Mouse (Mus musculus) kidney, adult 8-10 months (tissue): ENCODE results near the gene Fbxl15.

ENCODE experiments used
- DNase-seq, 2 experiments: peaks; one replicate each; pipeline ENCODE4 v3.0.0; 2022

The Fbxl15 gene

DNA sequence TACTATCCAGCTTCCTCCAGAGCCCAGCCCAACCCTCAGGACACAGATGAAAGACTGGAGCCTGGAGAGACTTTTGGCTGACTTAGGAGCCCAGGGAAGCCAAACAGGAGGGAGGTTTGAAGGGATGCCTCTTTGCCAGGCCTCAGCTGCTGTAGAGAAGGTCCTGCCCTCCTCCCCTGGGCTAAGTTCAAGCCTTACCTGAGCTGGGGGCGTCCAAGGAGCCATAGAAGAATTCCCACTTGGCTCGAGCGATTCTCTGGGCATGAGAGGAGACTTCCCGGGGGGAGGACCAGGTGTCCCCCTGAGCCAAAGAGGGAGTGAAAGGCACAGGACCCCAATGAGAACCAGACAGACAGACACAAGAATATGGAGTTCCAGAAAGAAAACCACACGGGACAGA lies 4.3 kb upstream of the Fbxl15 start:
- no peak for DNase-seq

DNA sequence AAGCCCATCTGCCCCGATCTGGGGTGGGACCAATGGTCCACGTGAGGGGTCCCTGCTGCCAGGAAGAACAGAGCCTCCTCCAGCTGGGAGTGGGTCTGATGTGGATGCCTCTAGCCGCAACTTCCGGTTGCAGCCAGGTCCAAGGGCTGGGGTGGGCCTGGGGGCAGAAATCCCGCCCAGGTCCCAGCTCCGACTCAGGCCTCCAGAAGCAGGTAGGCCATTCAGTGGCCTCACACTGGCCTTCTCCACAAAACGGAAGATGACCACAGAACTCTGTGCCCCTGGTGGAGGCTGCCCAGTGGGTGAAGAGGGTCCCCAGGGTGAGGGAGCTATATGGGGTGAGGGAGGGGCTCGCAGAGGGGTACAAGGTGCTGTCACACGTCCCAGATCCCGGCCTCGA lies 3.6 kb upstream of the Fbxl15 start:
- no peak for DNase-seq

DNA sequence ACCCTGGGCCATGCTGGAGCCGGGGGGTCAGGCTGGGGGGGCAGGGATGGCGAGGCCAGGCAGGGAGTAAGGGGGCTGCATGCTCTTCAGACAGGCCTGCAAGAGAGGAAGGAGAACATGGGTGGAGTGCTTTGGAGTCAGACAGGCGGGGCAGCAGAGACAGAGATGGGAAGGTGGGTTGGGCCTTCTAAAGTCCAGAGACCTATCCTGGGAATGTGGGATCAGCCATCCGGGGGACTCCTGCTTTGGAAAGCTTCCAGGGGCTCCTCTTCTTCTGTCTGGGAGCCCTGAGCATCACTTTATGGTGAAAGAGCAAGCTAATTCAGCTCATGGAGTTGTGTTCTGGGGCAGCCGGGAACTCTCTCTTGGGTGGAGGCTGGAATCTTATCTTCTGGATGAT lies 3.1 kb upstream of the Fbxl15 start:
- no peak for DNase-seq

DNA sequence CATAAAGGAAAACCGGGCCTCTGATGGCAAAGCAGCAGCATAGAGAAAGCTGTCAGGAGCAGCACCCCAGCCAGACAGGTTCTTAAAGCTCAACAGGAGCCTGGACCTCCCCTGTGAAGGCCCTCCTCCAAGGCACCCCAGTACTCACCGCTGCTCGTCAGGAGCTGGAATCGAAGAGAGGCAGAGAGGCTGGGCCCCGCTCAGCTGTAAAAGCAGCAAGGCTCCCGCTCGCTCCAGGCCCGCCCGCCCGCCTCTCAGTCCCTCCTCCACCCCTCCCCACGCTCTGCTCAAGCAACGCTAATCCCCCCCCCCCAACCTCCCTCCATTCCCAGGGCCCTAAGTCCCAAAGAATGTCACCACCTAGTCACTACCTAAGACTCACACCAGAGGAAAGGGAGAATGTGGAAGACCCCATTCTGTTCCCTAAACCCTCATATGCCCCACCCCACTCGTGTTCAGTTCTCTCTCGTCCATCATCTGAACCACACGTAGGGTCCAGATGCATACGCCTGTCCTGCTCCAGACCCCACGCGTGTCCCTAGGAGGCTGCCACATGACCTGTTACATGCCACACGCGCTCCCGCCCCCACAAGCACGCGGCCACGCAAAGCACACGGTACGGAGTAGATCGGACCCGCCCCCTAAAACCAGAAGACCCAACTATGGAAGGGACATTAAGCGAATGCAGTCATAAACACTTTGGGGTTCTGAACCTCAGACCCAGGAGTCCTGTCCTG lies 1.8 kb upstream of the Fbxl15 start:
- no peak for DNase-seq

DNA sequence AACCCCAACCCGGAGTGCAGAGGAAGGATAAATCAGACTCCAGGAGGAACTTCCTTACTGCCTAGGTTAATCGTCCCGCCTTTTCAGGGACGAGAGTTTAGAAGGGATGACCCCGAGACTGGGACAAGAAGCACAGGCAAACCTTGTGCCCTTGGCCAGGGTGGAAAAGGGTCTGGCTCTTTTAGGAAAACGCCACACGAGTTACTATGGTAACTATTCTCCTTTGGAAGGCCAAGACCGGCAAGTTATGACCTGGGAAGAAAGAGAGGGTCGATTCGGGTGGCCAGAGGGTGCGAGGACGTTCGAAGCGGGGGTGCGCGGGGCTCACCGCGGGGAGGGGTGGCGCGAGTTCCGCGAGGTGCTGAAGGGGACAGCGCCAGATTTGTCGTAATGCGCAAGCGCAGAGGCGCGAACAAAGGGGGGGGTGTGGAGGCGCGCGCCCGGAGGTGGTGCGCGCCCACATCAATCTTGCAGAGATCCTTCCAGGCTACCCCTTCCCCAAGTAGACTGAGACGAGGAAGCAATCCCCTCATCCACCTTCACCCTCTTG lies 1.2 kb upstream of the Fbxl15 start, which contains the start of gene Psd:
Psd (minus strand) TSS at position 401 of the 550 bp plus-strand sequence.
- peak in 1 of 2 experiments; percentile 54 for DNase-seq

DNA sequence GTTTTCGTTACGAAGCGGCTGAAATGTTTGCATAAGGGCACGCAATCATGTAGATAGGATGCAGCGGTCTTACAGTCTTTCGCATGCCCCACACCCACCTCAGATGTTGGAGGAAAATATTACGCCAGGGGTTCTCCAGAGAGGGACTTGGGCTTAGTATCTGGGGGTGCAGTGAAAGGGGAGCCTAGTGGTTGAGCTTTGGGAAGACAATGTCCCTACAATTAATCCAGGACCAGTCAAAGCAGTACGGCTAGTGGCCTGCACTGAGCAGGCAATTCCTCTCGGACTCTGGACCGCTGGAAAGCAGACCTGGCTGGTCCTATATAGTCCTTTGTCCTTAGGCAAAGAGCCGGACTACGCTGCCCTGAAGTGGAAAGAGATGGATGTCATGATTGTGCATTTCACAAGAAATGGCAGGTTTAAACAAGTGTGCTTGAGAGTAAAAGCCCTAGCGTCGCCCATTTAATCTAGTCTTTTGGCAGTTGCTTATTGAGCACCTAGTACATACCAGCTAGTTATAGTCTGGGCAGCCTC lies 386 bp upstream of the Fbxl15 start:
- no peak for DNase-seq

DNA sequence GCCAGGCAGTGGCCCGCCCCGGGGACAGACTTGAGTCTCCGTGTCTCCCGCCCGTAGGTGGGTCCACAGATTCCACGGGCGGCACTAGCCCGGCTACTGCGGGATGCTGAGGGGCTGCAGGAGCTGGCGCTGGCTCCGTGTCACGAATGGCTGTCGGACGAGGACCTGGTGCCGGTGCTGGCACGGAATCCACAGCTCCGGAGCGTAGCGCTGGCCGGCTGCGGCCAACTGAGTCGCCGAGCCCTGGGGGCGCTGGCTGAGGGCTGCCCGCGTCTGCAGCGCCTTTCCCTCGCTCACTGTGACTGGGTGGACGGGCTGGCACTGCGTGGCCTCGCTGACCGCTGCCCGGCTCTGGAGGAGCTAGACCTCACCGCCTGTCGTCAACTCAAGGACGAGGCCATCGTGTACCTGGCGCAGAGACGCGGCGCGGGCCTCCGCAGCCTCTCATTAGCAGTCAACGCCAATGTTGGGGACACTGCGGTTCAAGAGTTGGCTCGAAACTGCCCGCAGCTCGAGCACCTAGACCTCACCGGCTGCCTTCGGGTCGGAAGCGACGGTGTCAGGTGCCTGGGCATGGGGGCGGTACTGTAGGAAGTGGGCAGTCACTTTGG lies 1.2 kb downstream of the Fbxl15 start:
- DNase-seq: peak in 1 of 2 experiments; percentile 26

DNA sequence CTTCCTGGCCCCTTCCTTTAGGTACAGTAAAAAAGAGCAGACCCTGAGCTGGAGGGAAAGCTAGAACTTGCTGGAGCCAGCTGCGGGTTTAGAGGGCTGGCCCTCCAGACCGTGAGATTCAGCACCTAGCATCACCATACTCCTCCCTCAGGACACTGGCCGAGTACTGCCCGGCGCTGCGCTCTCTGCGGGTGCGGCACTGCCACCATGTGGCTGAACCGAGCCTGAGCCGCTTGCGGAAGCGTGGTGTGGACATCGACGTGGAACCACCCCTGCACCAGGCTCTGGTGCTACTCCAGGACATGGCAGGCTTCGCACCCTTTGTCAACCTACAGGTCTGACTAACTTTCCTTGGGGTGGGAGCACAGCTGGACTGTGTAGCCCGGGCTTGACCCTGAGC lies 2.0 kb downstream of the Fbxl15 start:
- DNase-seq: peak; percentile 77 to 86

DNA sequence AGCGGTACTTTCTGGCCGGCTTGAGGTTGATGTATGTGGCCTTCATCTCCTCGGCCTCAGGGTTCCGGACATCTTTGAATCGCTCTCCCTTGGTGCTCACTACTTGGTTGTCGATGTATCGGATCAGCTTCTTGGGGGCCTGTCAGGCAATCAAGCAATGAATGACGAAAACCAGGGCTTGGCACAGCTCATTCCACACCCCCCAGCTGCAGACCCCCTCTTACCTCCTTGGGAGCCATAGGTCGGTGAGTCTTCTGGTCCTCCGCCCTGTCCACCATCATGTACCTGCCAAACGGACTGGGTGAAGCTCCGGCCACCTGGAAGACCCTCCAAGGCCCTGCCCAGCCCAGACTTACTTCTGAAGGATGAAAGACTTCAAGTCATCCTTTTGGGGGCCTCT lies 2.7 kb downstream of the Fbxl15 start:
- no peak for DNase-seq

DNA sequence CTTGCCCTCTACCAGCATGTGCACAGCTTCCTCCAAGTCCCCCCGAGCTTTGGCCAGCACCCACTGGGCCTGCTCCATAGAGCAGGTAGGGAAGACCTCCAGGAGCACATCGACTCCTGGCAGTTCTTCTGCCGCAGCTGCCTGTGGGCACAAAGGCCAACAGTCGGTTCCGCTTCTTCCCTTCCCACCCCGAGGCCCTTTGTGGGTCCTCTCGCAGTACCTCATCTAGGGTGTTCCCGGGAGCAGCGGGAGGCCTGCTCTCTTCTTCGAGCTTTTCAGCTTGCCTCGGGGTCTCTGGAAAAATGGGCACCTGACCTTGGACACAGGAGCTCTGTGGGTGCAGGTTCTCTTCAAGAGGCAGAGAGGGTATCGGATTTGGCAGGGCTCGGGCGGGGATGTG lies 3.3 kb downstream of the Fbxl15 start:
- no peak for DNase-seq

DNA sequence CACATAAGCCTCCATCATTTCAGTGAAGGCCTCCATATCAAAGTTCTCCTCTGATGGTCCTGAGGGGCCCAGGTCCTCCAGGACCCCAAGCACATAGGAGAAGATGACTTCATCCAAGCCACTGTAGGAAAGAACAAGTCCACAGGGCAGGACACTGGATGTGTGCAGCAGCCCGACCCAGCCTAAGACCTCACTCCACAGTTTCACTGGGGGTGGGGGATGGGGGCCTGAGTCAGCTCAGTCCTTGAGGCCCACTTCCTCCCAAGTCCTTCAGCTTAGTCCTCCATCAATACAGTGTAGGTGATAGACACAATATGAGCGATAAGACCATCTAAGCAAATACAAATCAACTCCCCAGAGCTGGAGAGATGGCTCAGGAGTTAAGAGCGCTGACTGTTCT lies 4.0 kb downstream of the Fbxl15 start:
- no peak for DNase-seq

DNA sequence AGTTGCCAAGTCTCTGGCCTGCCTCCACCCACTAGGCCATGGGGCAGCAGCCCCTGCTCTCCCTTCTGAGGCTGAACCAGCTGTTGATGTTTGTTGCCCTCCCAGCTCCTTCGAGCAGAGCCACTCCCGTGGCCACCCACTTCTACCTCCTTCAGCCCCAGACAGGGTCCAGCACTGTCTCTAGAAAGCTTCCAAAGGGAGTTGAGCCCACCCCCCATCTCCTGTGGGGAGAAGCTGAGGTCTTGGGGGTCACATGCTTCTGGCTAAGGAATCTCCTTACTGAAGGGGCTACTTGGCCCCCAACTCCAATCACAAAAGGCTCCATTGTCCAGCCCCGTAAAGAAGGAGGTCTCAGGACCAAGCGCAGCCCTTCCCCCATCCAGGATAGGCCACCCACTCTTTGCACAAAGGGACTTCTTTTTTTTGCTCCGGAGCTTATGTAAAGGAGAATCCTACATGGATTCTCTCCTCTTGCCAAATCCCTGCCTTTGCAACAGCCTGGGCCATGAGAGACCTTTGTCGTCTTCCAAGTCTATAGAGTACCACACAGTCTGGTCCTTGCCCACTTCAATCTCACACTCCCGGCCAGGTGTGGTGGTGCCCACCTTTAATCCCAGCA lies 4.8 kb downstream of the Fbxl15 start:
- DNase-seq: no peak

DNA sequence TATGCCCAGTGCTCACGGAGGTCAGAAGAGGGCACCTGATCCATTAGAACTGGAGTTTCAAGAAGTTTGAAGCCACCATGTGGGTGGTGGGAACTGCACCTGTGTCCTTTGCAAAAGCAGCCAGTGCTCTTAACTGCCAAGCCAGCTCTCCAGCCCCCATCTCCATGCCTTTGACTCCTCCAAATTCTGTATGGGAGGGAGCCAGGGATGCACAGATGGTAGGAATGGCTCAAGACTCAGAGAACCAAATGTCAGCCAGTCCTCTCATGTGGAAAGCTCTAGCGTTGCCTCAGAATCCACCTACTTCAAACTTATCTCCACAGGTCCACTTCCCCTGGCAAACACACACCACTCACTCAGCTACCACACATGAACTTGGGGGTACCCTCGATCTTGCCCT lies 5.9 kb downstream of the Fbxl15 start:
- no peak for DNase-seq

DNA sequence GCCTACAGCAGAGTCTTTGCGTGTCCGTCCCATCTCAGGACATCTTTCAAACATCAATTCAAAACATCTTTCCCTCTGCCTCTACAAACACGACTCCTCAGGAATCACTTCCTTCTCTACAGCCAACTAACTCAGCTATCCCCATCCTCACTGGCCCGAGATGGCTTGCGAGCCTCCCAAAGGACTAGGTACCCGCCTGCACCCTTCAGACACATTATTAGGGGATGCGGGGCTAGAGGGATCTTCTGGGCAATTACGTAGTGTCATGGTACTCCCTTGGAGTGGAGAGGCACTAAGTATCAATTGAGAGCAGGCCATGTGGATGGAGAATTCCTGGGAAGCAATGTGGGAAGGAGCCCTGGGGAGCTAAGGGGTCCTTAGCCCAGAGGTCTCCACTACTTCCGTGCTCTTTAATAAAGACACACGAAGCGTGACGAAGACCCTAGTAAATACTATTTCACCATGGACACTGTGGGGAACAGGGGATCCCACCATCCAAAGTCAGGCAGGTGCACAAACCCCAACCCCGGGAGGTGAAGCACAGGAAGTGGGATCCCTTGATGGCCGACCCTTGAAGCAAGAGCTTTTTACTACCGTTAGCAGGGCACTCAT lies 9.8 kb downstream of the Fbxl15 start:
- DNase-seq: no peak

DNA sequence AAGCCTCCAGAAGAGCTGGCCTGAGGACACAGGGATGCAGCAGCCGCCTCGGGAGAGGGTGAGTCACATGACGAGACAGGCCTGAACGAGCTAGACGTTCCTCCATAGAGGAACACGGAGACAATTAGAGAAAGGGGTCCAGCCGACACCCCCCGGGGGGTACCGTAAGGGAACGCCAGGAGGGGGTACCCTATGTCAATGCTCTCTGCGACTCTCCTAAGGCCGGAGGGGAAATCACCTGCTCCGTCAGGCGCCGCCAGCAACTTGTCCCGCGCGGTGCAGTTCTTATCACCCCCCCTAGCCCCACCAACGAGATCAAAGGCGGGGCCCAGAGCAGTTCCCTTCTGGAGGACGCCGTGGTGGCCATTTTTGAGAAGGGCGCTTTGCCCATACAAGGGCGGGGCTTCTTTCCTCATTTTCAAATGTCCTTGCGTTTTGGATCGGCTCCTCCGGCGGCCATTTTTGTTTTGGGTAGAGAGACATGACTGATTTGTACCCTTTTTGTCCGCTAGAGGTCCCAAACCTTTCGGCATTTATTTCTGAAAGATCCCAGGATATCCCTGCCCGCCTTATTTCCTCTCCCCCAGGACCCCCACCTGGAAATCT lies 10.4 kb downstream of the Fbxl15 start, which contains the start of gene Cuedc2:
Cuedc2 (minus strand) TSS at position 372 of the 606 bp plus-strand sequence.
- DNase-seq: peak; percentile 97 to 99

DNA sequence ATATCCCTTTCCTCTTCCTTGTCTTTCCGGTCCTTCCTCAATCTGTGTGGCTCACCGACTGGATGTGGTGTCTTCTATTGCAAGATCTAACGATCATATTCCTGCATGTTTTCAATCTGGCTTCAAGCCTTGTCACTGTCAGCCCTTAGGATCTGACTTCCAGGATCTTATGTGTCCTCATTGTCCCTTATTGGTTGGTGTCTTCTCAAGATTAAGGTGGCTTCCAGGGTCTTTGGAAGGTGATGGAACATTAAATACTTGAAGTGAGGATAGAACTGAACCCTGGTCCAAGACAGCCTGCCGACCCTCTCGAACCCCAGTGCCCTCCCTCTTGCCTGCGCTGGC lies 10.9 kb downstream of the Fbxl15 start:
- no peak for DNase-seq

DNA sequence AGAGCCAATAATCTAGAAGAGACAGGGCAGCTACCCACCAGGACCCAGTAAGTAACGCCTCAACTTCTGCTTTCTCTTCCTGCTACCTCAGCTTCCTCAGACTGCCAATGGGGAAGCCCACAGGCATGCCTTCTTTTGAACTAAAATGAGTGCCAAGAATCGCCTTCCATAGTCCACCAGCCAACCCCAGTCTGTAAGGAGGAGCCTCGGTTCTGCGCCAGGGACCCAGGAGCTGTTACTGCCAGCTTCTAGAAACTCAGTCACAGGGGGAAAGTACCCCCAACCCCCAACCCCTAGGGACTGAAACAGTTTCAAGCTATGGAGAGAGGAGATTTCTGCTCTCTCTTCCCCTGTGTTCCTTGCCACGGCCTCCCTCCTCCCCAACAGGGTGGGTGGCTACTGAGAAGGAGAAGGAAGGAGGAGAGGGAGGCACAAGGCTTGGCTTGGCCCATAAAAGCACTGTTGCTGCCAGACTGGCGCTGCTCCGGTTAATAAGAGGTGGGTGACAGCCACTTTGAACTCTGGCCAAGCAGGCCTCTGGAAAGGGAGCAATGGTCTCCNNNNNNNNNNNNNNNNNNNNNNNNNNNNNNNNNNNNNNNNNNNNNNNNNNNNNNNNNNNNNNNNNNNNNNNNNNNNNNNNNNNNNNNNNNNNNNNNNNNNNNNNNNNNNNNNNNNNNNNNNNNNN lies 11.4 kb downstream of the Fbxl15 start:
- DNase-seq: no peak

DNA sequence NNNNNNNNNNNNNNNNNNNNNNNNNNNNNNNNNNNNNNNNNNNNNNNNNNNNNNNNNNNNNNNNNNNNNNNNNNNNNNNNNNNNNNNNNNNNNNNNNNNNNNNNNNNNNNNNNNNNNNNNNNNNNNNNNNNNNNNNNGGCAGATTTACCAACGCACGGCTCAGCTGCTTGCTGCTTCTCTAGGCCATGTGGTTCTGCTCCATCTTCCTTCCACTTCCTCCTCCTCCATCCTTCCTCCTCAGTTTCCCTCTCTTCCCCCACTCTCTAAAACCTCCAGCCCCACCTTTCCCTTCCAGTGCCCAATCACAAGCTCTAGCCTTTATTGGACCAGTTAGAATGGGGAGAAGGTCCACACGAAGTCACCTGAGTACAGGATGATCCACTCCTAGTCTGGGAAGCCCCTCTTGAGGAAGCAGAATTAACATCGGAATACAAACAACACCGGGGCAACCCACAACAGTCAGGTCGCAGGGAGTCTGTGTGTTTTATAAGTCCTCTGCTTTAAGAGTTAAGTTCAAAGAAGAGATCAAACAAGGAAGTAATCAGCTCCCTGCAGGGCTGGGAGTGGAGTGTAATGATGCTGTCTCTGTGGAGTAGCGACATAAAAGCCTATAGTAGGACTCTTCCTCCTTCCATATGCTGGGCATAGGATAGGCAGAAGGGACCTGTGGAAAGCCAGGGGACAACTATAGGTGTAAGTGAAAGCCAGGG lies 16.9 kb downstream of the Fbxl15 start:
- DNase-seq: no peak

DNA sequence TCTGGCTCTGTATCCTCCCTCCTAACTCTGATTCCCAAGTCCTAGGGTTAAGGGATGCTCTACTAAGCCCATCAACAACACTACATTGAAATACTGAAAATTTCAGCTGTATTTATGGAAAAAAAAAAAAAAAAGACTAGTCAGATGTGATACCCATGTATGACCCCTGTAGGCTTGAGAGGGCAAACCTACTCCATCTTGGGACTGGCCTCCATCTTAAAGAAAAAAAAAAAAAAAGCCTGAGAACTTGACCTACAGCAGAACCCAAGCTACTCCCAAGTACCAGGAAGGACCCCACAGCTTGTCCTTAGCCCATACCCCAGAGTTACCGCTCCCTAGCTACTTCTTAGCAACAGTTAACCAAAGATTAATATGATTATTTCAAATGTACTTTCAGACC lies 19.2 kb downstream of the Fbxl15 start:
- DNase-seq: no peak

DNA sequence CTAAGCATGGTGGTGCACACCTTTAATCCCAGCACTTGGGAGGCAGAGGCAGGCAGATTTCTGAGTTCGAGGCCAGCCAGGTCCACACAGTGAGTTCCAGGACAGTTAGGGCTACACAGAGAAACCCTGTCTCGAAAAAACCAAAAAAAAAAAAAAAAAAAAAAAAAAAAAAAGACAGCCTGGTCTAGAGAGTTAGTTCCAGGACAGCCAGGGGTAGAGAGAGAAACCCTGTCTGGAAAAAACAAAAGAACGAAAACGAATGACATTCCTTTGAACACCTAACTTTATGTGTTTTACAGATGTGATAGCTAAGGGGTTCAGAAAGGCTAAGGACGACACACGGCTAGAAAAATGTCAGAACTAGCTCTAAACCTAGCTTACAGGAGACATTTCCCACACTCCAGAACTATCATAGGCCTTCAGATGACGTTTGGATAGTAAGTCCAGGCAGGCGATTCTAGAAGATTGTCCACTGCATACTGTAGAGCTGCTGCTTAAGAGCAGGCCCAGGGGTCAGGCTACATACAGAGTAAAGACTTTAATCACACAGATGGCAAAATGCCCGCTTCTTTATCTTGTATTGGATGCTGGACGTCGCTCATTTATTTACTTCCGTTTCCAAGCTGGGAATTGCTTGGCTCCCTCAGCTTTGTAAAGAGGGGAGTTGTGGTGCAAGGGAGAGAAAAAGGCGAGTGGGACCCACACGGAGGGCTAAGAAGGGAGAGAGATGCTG lies 20.1 kb downstream of the Fbxl15 start:
- DNase-seq: no peak
